Mouse (Mus musculus) midbrain, embryonic 12.5 days (tissue): ENCODE data around the gene Rln3. TPM values are rescaled to one million over a fixed set of nuclear protein-coding genes. Genes with fewer than 3 reads are reported as not detected.

Experiments used
- ATAC-seq: fragments of 200-750 bp; cut with Nextera tagmentation; 2 replicates; pipeline ENCODE4 v1.8.0; 2017; ENCODE audit warnings: low read depth, moderate TSS enrichment, moderate library complexity; ENCODE audit not compliant: low FRiP score
- H3K27ac ChIP-seq: fragments of 300-500 bp; sonication (generic); replicated peaks from 2 replicates; pipeline ENCODE4 v1.5.1; 2016; ENCODE audit warnings: mild to moderate bottlenecking
- H3K27me3 ChIP-seq: fragments of 300-500 bp; sonication (generic); 2 replicates; pipeline ENCODE4 v1.6.1; 2016; ENCODE audit warnings: mild to moderate bottlenecking
- H3K36me3 ChIP-seq: fragments of 300-500 bp; sonication (generic); 2 replicates; pipeline ENCODE4 v1.6.1; 2016
- H3K4me1 ChIP-seq: fragments of 300-500 bp; sonication (generic); 2 replicates; pipeline ENCODE4 v1.6.1; 2016
- H3K4me2 ChIP-seq: fragments of 300-500 bp; sonication (generic); replicated peaks from 2 replicates; pipeline ENCODE4 v1.6.1; 2016; ENCODE audit warnings: mild to moderate bottlenecking, moderate library complexity
- H3K4me3 ChIP-seq: fragments of 300-500 bp; sonication (generic); 2 replicates; pipeline ENCODE4 v1.5.1; 2016; ENCODE audit warnings: mild to moderate bottlenecking
- H3K9ac ChIP-seq: fragments of 300-500 bp; sonication (generic); replicated peaks from 2 replicates; pipeline ENCODE4 v1.6.1; 2016; ENCODE audit warnings: mild to moderate bottlenecking, moderate library complexity
- H3K9me3 ChIP-seq: fragments of 300-500 bp; sonication (generic); 2 replicates; pipeline ENCODE4 v1.6.1; 2016; ENCODE audit warnings: mild to moderate bottlenecking
- WGBS: fragments of 180-500 bp; shearing (Covaris S2); methylation state at CpG from one replicate; pipeline ENCODE4 v1.1.7; 2016; 5-methylcytosine and 5-hydroxymethylcytosine counted together
- polyA plus RNA-seq: library from polyadenylated mRNA; unstranded; fragments of >200 nt; fragmentation: Nextera tagmentation; extraction: Ambion mirVana; gene quantifications from 2 replicates; pipeline ENCODE4 v1.2.1, GENCODE M21; 2016

Rln3 gene
- not detected in 2 replicates for polyA plus RNA-seq

GRCm38 (mm10) chr8:84044900-84045299, at the start of gene Rln3:
TSS of gene Rln3 (minus strand) at chr8:84045000.
- Histone ChIP-seq H3K4me2 (0 out of 2 replicates have a peak within 1 kb of the TSS, but pooled peaks have one; percentile 23), H3K27ac (no peak within 1 kb of the TSS), H3K9me3 (no peaks in the 10 kb centered on the region), H3K9ac (no peak within 1 kb of the TSS), H3K4me3 (0 out of 2 replicates have a peak within 1 kb of the TSS, but pooled peaks have one; percentile 2), H3K27me3 (peaks cover 69% of the 10 kb centered on the region), H3K4me1 (peaks cover 9% of the 10 kb centered on the region), H3K36me3 (no peaks in the 10 kb centered on the region)
- WGBS: 7% methylated on average over 9 of the region's 9 CpGs
- ATAC-seq: no peak

DNA sequence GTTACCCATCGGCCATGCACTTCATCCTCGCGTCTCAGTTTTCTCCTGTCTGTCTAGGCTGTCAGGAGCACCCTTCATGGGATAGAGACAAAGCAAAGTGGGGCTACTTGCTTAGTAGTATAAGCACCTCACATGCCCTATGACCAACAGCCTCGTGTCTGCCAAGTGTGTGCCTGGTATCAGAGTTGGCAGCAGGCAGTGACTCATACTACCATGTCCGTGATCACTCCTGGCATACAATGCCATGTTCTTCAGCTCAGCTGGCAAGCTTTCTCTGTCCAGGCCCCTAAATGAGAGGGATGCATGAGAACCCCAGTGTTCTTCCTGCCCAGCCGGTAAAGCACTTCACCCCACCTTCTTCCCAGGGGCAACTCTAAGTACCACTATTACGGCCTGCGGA, 45.8 kb upstream of the Rln3 start:
- Histone ChIP-seq H3K36me3 (peaks cover 92% of the 10 kb centered on the region), H3K9ac (no peak overlapping the region), H3K4me2 (no peak overlapping the region), H3K9me3 (no peaks in the 10 kb centered on the region), H3K27me3 (no peaks in the 10 kb centered on the region), H3K4me3 (no peak overlapping the region), H3K4me1 (no peaks in the 10 kb centered on the region), H3K27ac (no peak overlapping the region)
- 93% methylated on average over 8 of the region's 8 CpGs for WGBS
- ATAC-seq: no peak

DNA sequence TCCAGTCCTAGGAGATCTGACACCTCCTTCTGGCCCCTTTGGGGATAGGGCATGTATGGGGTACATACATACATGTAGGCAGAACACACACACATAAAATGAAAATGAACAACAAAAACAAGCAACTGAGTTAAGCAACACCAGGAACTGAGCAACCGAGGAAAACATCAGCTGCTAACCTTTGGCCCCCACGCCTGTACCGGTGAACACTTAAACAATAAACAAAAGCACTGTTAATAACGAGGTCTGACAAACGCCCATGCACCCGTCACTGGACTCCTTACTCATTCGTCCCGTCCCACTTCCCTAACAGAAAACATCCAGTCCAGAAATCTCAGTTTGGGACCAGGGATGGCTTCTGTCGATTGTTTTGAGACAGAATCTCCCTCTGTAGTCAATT, 44.5 kb upstream of the Rln3 start:
- WGBS: 89% methylated on average over 9 of the region's 9 CpGs
- Histone ChIP-seq H3K4me2 (no peak overlapping the region), H3K27ac (no peak overlapping the region), H3K4me3 (no peak overlapping the region), H3K27me3 (peaks cover 4% of the 10 kb centered on the region; the same call in 1 of the 2 replicates), H3K4me1 (peaks cover 8% of the 10 kb centered on the region), H3K9ac (no peak overlapping the region), H3K9me3 (no peaks in the 10 kb centered on the region), H3K36me3 (peaks cover 91% of the 10 kb centered on the region)
- no peak for ATAC-seq

DNA sequence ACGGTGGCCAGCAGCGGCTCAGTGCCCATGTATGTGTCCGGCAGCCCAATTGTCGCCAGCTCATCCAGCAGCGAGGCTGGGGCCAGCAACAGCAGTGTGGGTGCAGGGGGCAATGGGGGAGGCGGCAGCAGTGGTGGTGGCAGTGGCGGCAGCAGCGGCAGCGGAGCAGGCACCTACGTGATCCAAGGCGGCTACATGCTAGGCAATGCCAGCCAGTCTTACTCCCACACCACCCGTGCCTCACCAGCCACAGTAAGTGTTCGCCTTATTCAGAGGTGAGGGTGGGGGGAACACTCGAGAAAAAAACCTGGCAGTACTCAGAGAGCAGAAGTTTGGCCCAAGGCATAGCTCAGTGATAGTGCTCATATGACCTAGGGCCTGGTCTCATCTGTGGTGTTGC, 43.0 kb upstream of the Rln3 start:
- Histone ChIP-seq H3K36me3 (peaks cover 81% of the 10 kb centered on the region), H3K4me2 (no peak overlapping the region), H3K4me1 (peaks cover 16% of the 10 kb centered on the region), H3K27me3 (peaks cover 4% of the 10 kb centered on the region; the same call in 1 of the 2 replicates), H3K4me3 (no peak overlapping the region), H3K9ac (no peak overlapping the region), H3K27ac (no peak overlapping the region), H3K9me3 (no peaks in the 10 kb centered on the region)
- 95% methylated on average over 14 of the region's 14 CpGs for WGBS
- no peak for ATAC-seq

GRCm38 (mm10) chr8:84087156-84087555, 42.4 kb upstream of the Rln3 start:
- Histone ChIP-seq H3K4me1 (peaks cover 16% of the 10 kb centered on the region), H3K27me3 (peaks cover 4% of the 10 kb centered on the region; the same call in 1 of the 2 replicates), H3K9me3 (no peaks in the 10 kb centered on the region), H3K9ac (no peak overlapping the region), H3K4me2 (no peak overlapping the region), H3K4me3 (no peak overlapping the region), H3K27ac (no peak overlapping the region), H3K36me3 (peaks cover 81% of the 10 kb centered on the region)
- ATAC-seq: no peak
- WGBS: 93% methylated on average over 7 of the region's 7 CpGs

- ATAC-seq: no peak
- Histone ChIP-seq H3K4me1 (peaks cover 16% of the 10 kb centered on the region), H3K4me3 (0 out of 2 replicates have a peak overlapping the region, but pooled peaks have one; percentile 12), H3K9me3 (no peaks in the 10 kb centered on the region), H3K36me3 (peaks cover 82% of the 10 kb centered on the region), H3K27me3 (peaks cover 4% of the 10 kb centered on the region; the same call in 1 of the 2 replicates), H3K9ac (peak overlapping the region; percentile 33; the same call in 1 of the 2 replicates), H3K4me2 (0 out of 2 replicates have a peak overlapping the region, but pooled peaks have one; percentile 17), H3K27ac (no peak overlapping the region)
- WGBS: 29% methylated on average over 42 of the region's 42 CpGs
Measured at GRCm38 (mm10) chr8:84084341-84085115, 39.7 kb upstream of the Rln3 start.

DNA sequence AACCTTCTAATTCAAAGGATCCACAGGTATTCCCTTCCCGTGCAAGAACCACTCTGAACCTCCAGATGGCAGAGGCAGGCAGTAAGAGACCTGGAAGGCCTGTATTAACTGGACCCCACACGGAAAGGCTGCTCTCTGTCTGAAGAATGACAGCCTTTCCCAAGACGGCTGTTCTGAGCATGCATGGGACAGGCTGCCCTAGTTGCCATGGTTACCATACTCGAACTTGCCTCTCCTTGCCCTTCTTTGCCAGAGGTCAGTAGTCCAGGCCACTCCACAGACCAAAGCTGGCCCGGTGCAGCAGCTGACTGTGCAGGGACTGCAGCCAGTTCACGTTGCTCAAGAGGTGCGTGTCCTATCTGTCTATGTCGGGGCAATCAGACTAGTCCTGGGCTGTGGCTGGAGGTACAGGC, 39.0 kb upstream of the Rln3 start:
- no peak overlapping the region for H3K27ac ChIP-seq
- 11% methylated on average over 8 of the region's 8 CpGs for WGBS
- H3K9ac ChIP-seq: no peak overlapping the region
- H3K9me3 ChIP-seq: no peaks in the 10 kb centered on the region
- no peak for ATAC-seq
- peaks cover 4% of the 10 kb centered on the region; the same call in 1 of the 2 replicates for H3K27me3 ChIP-seq
- peaks cover 78% of the 10 kb centered on the region for H3K36me3 ChIP-seq
- H3K4me3 ChIP-seq: no peak overlapping the region
- H3K4me1 ChIP-seq: peaks cover 16% of the 10 kb centered on the region
- H3K4me2 ChIP-seq: no peak overlapping the region

GRCm38 (mm10) chr8:84079206-84079605, 34.4 kb upstream of the Rln3 start:
- peaks cover 7% of the 10 kb centered on the region for H3K4me1 ChIP-seq
- no peaks in the 10 kb centered on the region for H3K27me3 ChIP-seq
- H3K27ac ChIP-seq: no peak overlapping the region
- 92% methylated on average over 5 of the region's 5 CpGs for WGBS
- H3K9me3 ChIP-seq: no peaks in the 10 kb centered on the region
- H3K4me3 ChIP-seq: no peak overlapping the region
- no peak for ATAC-seq
- no peak overlapping the region for H3K9ac ChIP-seq
- peaks cover 46% of the 10 kb centered on the region for H3K36me3 ChIP-seq
- no peak overlapping the region for H3K4me2 ChIP-seq

GRCm38 (mm10) chr8:84076849-84077248, 32.0 kb upstream of the Rln3 start:
- H3K27ac ChIP-seq: no peak overlapping the region
- no peak for ATAC-seq
- H3K4me1 ChIP-seq: peaks cover 20% of the 10 kb centered on the region
- no peak overlapping the region for H3K4me2 ChIP-seq
- 92% methylated on average over 3 of the region's 3 CpGs for WGBS
- H3K9me3 ChIP-seq: no peaks in the 10 kb centered on the region
- no peaks in the 10 kb centered on the region for H3K27me3 ChIP-seq
- no peak overlapping the region for H3K4me3 ChIP-seq
- H3K9ac ChIP-seq: no peak overlapping the region; the same call in 1 of the 2 replicates
- H3K36me3 ChIP-seq: peaks cover 31% of the 10 kb centered on the region

- peaks cover 29% of the 10 kb centered on the region for H3K36me3 ChIP-seq
- peaks cover 22% of the 10 kb centered on the region for H3K4me1 ChIP-seq
- H3K4me3 ChIP-seq: no peak overlapping the region
- no peaks in the 10 kb centered on the region for H3K9me3 ChIP-seq
- ATAC-seq: no peak
- no peak overlapping the region; the same call in 1 of the 2 replicates for H3K9ac ChIP-seq
- 88% methylated on average over 1 of the region's 1 CpGs for WGBS
- no peaks in the 10 kb centered on the region for H3K27me3 ChIP-seq
- H3K4me2 ChIP-seq: no peak overlapping the region
- no peak overlapping the region for H3K27ac ChIP-seq
Measured at GRCm38 (mm10) chr8:84076412-84076811, 31.6 kb upstream of the Rln3 start.

DNA sequence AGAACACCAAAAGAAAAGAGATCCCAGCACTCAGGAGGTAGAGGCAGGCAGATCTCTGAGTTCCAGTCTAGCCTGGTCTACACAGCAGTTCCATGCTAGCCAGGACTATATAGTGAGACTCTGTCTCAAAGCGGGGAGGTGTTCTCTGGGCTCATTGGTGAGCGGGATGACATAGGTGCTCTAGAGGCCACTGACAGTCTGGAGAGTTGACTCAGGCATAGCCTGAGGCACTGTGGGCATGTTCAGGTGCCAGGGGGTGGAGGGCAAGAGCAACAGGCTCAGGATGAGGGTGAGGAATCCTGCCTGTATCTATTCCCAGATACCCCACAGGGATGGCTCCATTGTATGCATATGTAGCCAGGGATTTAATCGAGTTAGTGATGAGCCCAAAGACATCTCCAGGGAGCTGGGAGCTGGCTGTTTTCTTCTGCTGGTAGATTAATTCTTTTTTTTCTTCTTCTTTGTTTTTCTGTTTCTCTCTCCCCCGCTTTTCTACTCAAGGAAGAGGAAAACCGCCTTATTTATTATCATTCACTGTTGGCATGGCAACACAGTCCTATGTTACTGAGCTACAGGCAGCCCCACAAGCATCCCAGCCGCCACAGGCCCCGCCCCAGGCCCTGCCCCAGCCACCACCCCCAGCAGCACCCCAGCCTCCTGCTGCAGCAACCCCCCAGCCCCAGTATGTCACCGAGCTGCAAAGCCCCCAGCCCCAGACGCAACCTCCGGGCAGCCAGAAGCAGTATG, 28.6 kb upstream of the Rln3 start:
- H3K9me3 ChIP-seq: no peaks in the 10 kb centered on the region
- peak overlapping the region; percentile 49; the same call in 1 of the 2 replicates for H3K9ac ChIP-seq
- peak overlapping the region; percentile 36 for H3K27ac ChIP-seq
- no peak overlapping the region for H3K4me3 ChIP-seq
- WGBS: 36% methylated on average over 10 of the region's 10 CpGs
- ATAC-seq: no peak
- H3K4me2 ChIP-seq: no peak overlapping the region
- H3K36me3 ChIP-seq: peaks cover 9% of the 10 kb centered on the region
- H3K27me3 ChIP-seq: no peaks in the 10 kb centered on the region
- peaks cover 42% of the 10 kb centered on the region for H3K4me1 ChIP-seq

DNA sequence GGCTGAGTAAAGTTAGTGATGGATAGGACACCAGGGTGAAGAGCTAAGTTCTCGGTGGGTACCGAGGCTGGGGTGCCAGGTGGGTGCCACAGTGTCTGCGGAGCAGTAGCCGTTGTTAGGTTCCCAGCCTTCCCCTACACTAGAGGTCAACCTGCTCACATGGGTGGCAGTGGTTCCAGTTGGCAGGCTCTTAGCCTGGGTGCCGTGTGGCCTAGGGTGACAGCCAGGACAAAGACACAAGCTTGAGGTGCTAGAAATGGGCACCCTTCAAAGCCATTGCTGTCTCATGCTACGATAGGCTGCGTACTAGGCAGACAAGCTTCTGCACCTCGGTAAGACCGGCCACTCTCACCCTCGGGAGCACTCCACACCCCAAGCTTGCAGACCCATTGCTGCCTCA, 27.5 kb upstream of the Rln3 start:
- no peak overlapping the region for H3K4me3 ChIP-seq
- no peak for ATAC-seq
- no peak overlapping the region for H3K9ac ChIP-seq
- 79% methylated on average over 10 of the region's 10 CpGs for WGBS
- peaks cover 9% of the 10 kb centered on the region for H3K36me3 ChIP-seq
- no peak overlapping the region for H3K4me2 ChIP-seq
- no peaks in the 10 kb centered on the region for H3K27me3 ChIP-seq
- no peaks in the 10 kb centered on the region for H3K9me3 ChIP-seq
- no peak overlapping the region for H3K27ac ChIP-seq
- peaks cover 52% of the 10 kb centered on the region for H3K4me1 ChIP-seq
